Mouse (Mus musculus) C2C12 (cell line): ENCODE data around the gene Golgb1.

Source experiments
- CEBPB ChIP-seq: IDR thresholded peaks from one replicate; pipeline ENCODE4 v1.6.1; 2011; ENCODE audit warnings: low read depth, mild to moderate bottlenecking, control low read depth, moderate library complexity
- CTCF ChIP-seq: IDR thresholded peaks from one replicate; pipeline ENCODE4 v1.5.1; 2011; ENCODE audit not compliant: control insufficient read depth, insufficient read depth, insufficient read length
- FOSL1 ChIP-seq: IDR thresholded peaks from one replicate; pipeline ENCODE4 v1.8.0; 2011; ENCODE audit warnings: mild to moderate bottlenecking, low read length; ENCODE audit not compliant: poor library complexity, insufficient read depth, severe bottlenecking
- MAX ChIP-seq: IDR thresholded peaks from one replicate; pipeline ENCODE4 v1.6.1; 2011; ENCODE audit warnings: mild to moderate bottlenecking, control low read depth
- MYOD1 ChIP-seq: IDR thresholded peaks from one replicate; pipeline ENCODE4 v1.6.1; 2011; ENCODE audit warnings: low read depth; ENCODE audit not compliant: control insufficient read depth, insufficient read length
- MYOG ChIP-seq: IDR thresholded peaks from one replicate; pipeline ENCODE4 v1.6.1; 2011; ENCODE audit not compliant: control insufficient read depth, insufficient read length; ENCODE audit errors: extremely low read depth
- USF1 ChIP-seq: IDR thresholded peaks from one replicate; pipeline ENCODE4 v1.6.1; 2011; ENCODE audit warnings: low read depth, mild to moderate bottlenecking, control low read depth, moderate library complexity

- TF ChIP-seq CTCF (no peak), MYOD1 (no peak), CEBPB (no peak), USF1 (no peak), MAX (no peak), MYOG (no peak), FOSL1 (no peak)
Observed at GRCm38 (mm10) chr16:36947646-36948197, 72.8 kb downstream of the Golgb1 start.
